Mouse (Mus musculus): ENCODE measurements around the gene Ifit2. TPM values are rescaled to one million over a fixed set of nuclear protein-coding genes. Genes with fewer than 3 reads are reported as not detected.
"Not testable (repeated sequence)": the region's sequence is repeated elsewhere in the genome, so short reads cannot be mapped to it uniquely, and the experiment has no call there.

Gene Ifit2
- polyA plus RNA-seq, 1 experiment = 2.8 TPM

- not testable (repeated sequence) for H3K27ac ChIP-seq (replicated peaks; ENCODE audit: low read depth, low read length); H3K4me3 ChIP-seq (ENCODE audit: insufficient read depth, low read depth, low read length); H3K4me1 ChIP-seq (ENCODE audit: control insufficient read depth, insufficient read depth, insufficient read length, low read length)
These were observed 48.8 kb downstream of the Ifit2 start for GRCm38 (mm10) chr19:34599250-34599649.

- not testable (repeated sequence) for H3K4me1 ChIP-seq (ENCODE audit: control insufficient read depth, insufficient read depth, insufficient read length, low read length); H3K4me3 ChIP-seq (ENCODE audit: insufficient read depth, low read depth, low read length); H3K27ac ChIP-seq (replicated peaks; ENCODE audit: low read depth, low read length)
These were observed 51.4 kb downstream of the Ifit2 start, which contains the start of gene Ifit1bl1 for GRCm38 (mm10) chr19:34601888-34602287. Gene Ifit1bl1, minus strand, starts transcription at chr19:34601956.

- Histone ChIP-seq H3K4me3 (ENCODE audit: insufficient read depth, low read depth, low read length) (no peak overlapping the region), H3K4me1 (ENCODE audit: control insufficient read depth, insufficient read depth, insufficient read length, low read length) (no peaks in the 10 kb centered on the region; the same call in 1 of the 2 replicates), H3K27ac (replicated peaks; ENCODE audit: low read depth, low read length) (no peak overlapping the region)
These were observed 55.0 kb downstream of the Ifit2 start for GRCm38 (mm10) chr19:34605472-34605871.

GRCm38 (mm10) chr19:34607237-34608051 lies 57.0 kb downstream of the Ifit2 start, which contains the start of gene Ifit3b:
Gene Ifit3b, plus strand, starts transcription at chr19:34607970.
- H3K4me1 ChIP-seq (ENCODE audit: control insufficient read depth, insufficient read depth, insufficient read length, low read length) = not testable (repeated sequence)
- Histone ChIP-seq H3K27ac (replicated peaks; ENCODE audit: low read depth, low read length) (peak within 1 kb of the TSS; percentile 86), H3K4me3 (ENCODE audit: insufficient read depth, low read depth, low read length) (peak within 1 kb of the TSS; percentile 52)

- not testable (repeated sequence) for H3K27ac ChIP-seq (replicated peaks; ENCODE audit: low read depth, low read length); H3K4me1 ChIP-seq (ENCODE audit: control insufficient read depth, insufficient read depth, insufficient read length, low read length); H3K4me3 ChIP-seq (ENCODE audit: insufficient read depth, low read depth, low read length)
These were observed 59.6 kb downstream of the Ifit2 start for GRCm38 (mm10) chr19:34610118-34610517.

GRCm38 (mm10) chr19:34612243-34613001 lies 61.9 kb downstream of the Ifit2 start:
- H3K4me1 ChIP-seq (ENCODE audit: control insufficient read depth, insufficient read depth, insufficient read length, low read length); H3K27ac ChIP-seq (replicated peaks; ENCODE audit: low read depth, low read length); H3K4me3 ChIP-seq (ENCODE audit: insufficient read depth, low read depth, low read length): not testable (repeated sequence)

GRCm38 (mm10) chr19:34620871-34621270 lies 70.4 kb downstream of the Ifit2 start:
- no peak overlapping the region for H3K27ac ChIP-seq (replicated peaks; ENCODE audit: low read depth, low read length)
- H3K4me1 ChIP-seq (ENCODE audit: control insufficient read depth, insufficient read depth, insufficient read length, low read length) = no peaks in the 10 kb centered on the region
- H3K4me3 ChIP-seq (ENCODE audit: insufficient read depth, low read depth, low read length) = no peak overlapping the region

GRCm38 (mm10) chr19:34623781-34624180 lies 73.3 kb downstream of the Ifit2 start:
- Histone ChIP-seq H3K27ac (replicated peaks; ENCODE audit: low read depth, low read length) (no peak overlapping the region), H3K4me3 (ENCODE audit: insufficient read depth, low read depth, low read length) (no peak overlapping the region), H3K4me1 (ENCODE audit: control insufficient read depth, insufficient read depth, insufficient read length, low read length) (no peaks in the 10 kb centered on the region)

GRCm38 (mm10) chr19:34624663-34625062 lies 74.2 kb downstream of the Ifit2 start:
- no peak overlapping the region for H3K27ac ChIP-seq (replicated peaks; ENCODE audit: low read depth, low read length)
- no peak overlapping the region for H3K4me3 ChIP-seq (ENCODE audit: insufficient read depth, low read depth, low read length)
- H3K4me1 ChIP-seq (ENCODE audit: control insufficient read depth, insufficient read depth, insufficient read length, low read length) = no peaks in the 10 kb centered on the region

Other genes starting within 250 kb of the Ifit2 start
- gene Ch25h, start 75.5 kb upstream of the Ifit2 start, polyA plus RNA-seq (2012; ENCODE audit: insufficient read depth, insufficient read length, missing spikeins) = 0.75 TPM in 1 of 2 replicates, not detected in the other
- 84.3 and 109 TPM in 2 replicates for gene Lipa, start 23.2 kb upstream of the Ifit2 start, polyA plus RNA-seq (2012; ENCODE audit: insufficient read depth, insufficient read length, missing spikeins)
- gene Ifit3, start 32.8 kb downstream of the Ifit2 start, polyA plus RNA-seq (2012; ENCODE audit: insufficient read depth, insufficient read length, missing spikeins) = 4.3 and 8.5 TPM in 2 replicates
- gene Ifit1bl1, start 51.3 kb downstream of the Ifit2 start, polyA plus RNA-seq (2012; ENCODE audit: insufficient read depth, insufficient read length, missing spikeins) = 0.48 TPM in 1 of 2 replicates, not detected in the other
- 0.75 and 2.1 TPM in 2 replicates for gene Ifit3b, start 57.3 kb downstream of the Ifit2 start, polyA plus RNA-seq (2012; ENCODE audit: insufficient read depth, insufficient read length, missing spikeins)
- gene Ifit1bl2, start 90.0 kb downstream of the Ifit2 start, polyA plus RNA-seq (2012; ENCODE audit: insufficient read depth, insufficient read length, missing spikeins) = 0.44 TPM in 1 of 2 replicates, not detected in the other
- gene Ifit1, start 90.2 kb downstream of the Ifit2 start, polyA plus RNA-seq (2012; ENCODE audit: insufficient read depth, insufficient read length, missing spikeins) = 2.0 and 3.1 TPM in 2 replicates
- gene Slc16a12, start 196.6 kb downstream of the Ifit2 start, polyA plus RNA-seq (2012; ENCODE audit: insufficient read depth, insufficient read length, missing spikeins) = 0.99 and 1.3 TPM in 2 replicates

All from brown adipose tissue, adult 24 weeks (tissue).